Mouse (Mus musculus) liver, adult 2 months (tissue): Measurements from ENCODE around the gene Pigyl.

Experiments
- CTCF ChIP-seq: fragments of 200-500 bp; IDR thresholded peaks from 2 replicates; pipeline ENCODE4 v1.5.1; 2011; ENCODE audit warnings: low read depth, low read length, control low read depth
- POLR2A ChIP-seq: fragments of 200-500 bp; IDR thresholded peaks from 2 replicates; pipeline ENCODE4 v1.6.1; 2011; ENCODE audit warnings: low read length, control low read depth; ENCODE audit not compliant: insufficient read depth; ENCODE audit errors: extremely low read depth

DNA sequence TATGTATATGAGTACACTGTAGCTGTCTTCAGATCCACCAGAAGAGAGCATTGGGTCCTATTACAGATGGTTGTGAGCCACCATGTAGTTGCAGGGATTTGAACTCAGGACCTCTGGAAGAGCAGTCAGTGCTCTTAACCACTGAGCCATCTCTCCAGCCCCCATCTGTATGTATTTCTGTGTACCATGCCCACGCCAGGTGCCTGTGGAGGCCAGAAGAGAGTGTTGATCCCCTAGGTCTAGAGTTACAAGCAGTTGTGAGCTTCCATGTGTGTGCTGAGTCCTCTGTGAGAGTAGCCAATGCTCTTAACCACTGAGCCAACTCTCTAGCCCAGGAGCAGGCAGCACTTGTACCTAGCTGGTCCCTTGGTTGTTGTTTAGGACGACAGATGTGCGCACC is 32.5 kb upstream of the Pigyl start:
- no peak for TF ChIP-seq POLR2A
- TF ChIP-seq CTCF: no peak
